Mouse (Mus musculus) megakaryocyte, embryonic 14.5 days (primary cell): Measurements from ENCODE around the gene Hoxc6.

ENCODE experiments used
- FLI1 ChIP-seq: IDR thresholded peaks from 2 replicates; pipeline ENCODE4 v1.6.1; 2012; ENCODE audit warnings: low read length, inconsistent platforms, mixed read lengths
- GATA1 ChIP-seq: IDR thresholded peaks from 3 replicates; pipeline ENCODE4 v1.6.1; 2012; ENCODE audit warnings: mixed read lengths, low read length, inconsistent platforms, borderline replicate concordance

- TF ChIP-seq GATA1: no peak
- no peak for TF ChIP-seq FLI1
Measured at GRCm38 (mm10) chr15:102948842-102949241, 49.2 kb upstream of the Hoxc6 start.
